Mouse (Mus musculus): ENCODE measurements around the gene Elp1.
A peak's percentile ranks its signal among the peaks of the same experiment; 100 is the strongest.

The Elp1 gene

GRCm38 (mm10) chr4:56801907-56802668 lies at the start of gene Elp1, which contains the start of gene Fam206a:
Gene Elp1 (minus strand): TSS chr4:56802331.
Gene Fam206a (plus strand): TSS chr4:56802345.
- DNase-seq (ENCODE audit: low read depth, low spot score) = peak; percentile 86

GRCm38 (mm10) chr4:56850724-56851123 lies 48.6 kb upstream of the Elp1 start:
- DNase-seq (ENCODE audit: low read depth, low spot score) = no peak

- no peak for DNase-seq (ENCODE audit: low read depth, low spot score)
Observed at GRCm38 (mm10) chr4:56848044-56848443, 45.9 kb upstream of the Elp1 start.

GRCm38 (mm10) chr4:56847400-56847799 lies 45.3 kb upstream of the Elp1 start:
- no peak for DNase-seq (ENCODE audit: low read depth, low spot score)

GRCm38 (mm10) chr4:56845896-56846533 lies 43.9 kb upstream of the Elp1 start:
- DNase-seq (ENCODE audit: low read depth, low spot score) = no peak

GRCm38 (mm10) chr4:56844911-56845310 lies 42.8 kb upstream of the Elp1 start:
- no peak for DNase-seq (ENCODE audit: low read depth, low spot score)

- DNase-seq (ENCODE audit: low read depth, low spot score) = no peak
Observed at GRCm38 (mm10) chr4:56843963-56844362, 41.8 kb upstream of the Elp1 start.

GRCm38 (mm10) chr4:56842501-56842900 lies 40.4 kb upstream of the Elp1 start:
- no peak for DNase-seq (ENCODE audit: low read depth, low spot score)

GRCm38 (mm10) chr4:56840297-56840696 lies 38.2 kb upstream of the Elp1 start:
- no peak for DNase-seq (ENCODE audit: low read depth, low spot score)

- no peak for DNase-seq (ENCODE audit: low read depth, low spot score)
Observed at GRCm38 (mm10) chr4:56837661-56838060, 35.5 kb upstream of the Elp1 start.

- DNase-seq (ENCODE audit: low read depth, low spot score) = no peak
Observed at GRCm38 (mm10) chr4:56831998-56832397, 29.9 kb upstream of the Elp1 start.

- DNase-seq (ENCODE audit: low read depth, low spot score) = no peak
Observed at GRCm38 (mm10) chr4:56831013-56831609, 29.0 kb upstream of the Elp1 start.

- no peak for DNase-seq (ENCODE audit: low read depth, low spot score)
Observed at GRCm38 (mm10) chr4:56829511-56829921, 27.4 kb upstream of the Elp1 start.

- DNase-seq (ENCODE audit: low read depth, low spot score) = no peak
Observed at GRCm38 (mm10) chr4:56828932-56829331, 26.8 kb upstream of the Elp1 start.

GRCm38 (mm10) chr4:56824231-56824630 lies 22.1 kb upstream of the Elp1 start:
- no peak for DNase-seq (ENCODE audit: low read depth, low spot score)

- DNase-seq (ENCODE audit: low read depth, low spot score) = no peak
Observed at GRCm38 (mm10) chr4:56820017-56820550, 18.0 kb upstream of the Elp1 start.

- DNase-seq (ENCODE audit: low read depth, low spot score) = no peak
Observed at GRCm38 (mm10) chr4:56815131-56815530, 13.0 kb upstream of the Elp1 start.

- DNase-seq (ENCODE audit: low read depth, low spot score) = no peak
Observed at GRCm38 (mm10) chr4:56812096-56812495, 10.0 kb upstream of the Elp1 start.

- DNase-seq (ENCODE audit: low read depth, low spot score) = no peak
Observed at GRCm38 (mm10) chr4:56811642-56812041, 9.5 kb upstream of the Elp1 start.

- DNase-seq (ENCODE audit: low read depth, low spot score) = no peak
Observed at GRCm38 (mm10) chr4:56809050-56809449, 6.9 kb upstream of the Elp1 start.

- no peak for DNase-seq (ENCODE audit: low read depth, low spot score)
Observed at GRCm38 (mm10) chr4:56802669-56803150, 579 bp upstream of the Elp1 start.

- no peak for DNase-seq (ENCODE audit: low read depth, low spot score)
Observed at GRCm38 (mm10) chr4:56791373-56791772, 10.8 kb downstream of the Elp1 start.
